Mouse (Mus musculus) brown adipose tissue, adult 24 weeks (tissue): Measurements from ENCODE around the gene Zfp169. TPM values are rescaled to one million over a fixed set of nuclear protein-coding genes. Genes with fewer than 3 reads are reported as not detected.

Experiments used
- H3K27ac ChIP-seq: fragments of 200-500 bp; replicated peaks from 2 replicates; pipeline ENCODE4 v1.5.1; 2012; ENCODE audit warnings: low read depth, mild to moderate bottlenecking, low read length
- H3K4me1 ChIP-seq: fragments of 200-500 bp; 2 replicates; pipeline ENCODE4 v1.6.1; 2012; ENCODE audit warnings: low read length, mixed read lengths; ENCODE audit not compliant: control insufficient read depth, insufficient read depth, insufficient read length
- H3K4me3 ChIP-seq: fragments of 200-500 bp; 2 replicates; pipeline ENCODE4 v1.5.1; 2012; ENCODE audit warnings: low read depth, mild to moderate bottlenecking, low read length, moderate library complexity; ENCODE audit not compliant: insufficient read depth
- polyA plus RNA-seq: library from polyadenylated mRNA; stranded (reverse); fragments of >200 nt; gene quantifications from 2 replicates; pipeline ENCODE4 v1.2.4, GENCODE M21; 2012; ENCODE audit not compliant: missing spikeins, insufficient read depth, insufficient read length

Zfp169 gene
- 0.71 and 2.9 TPM in 2 replicates for polyA plus RNA-seq

- Histone ChIP-seq H3K4me3 (peak within 1 kb of the TSS; percentile 79), H3K4me1 (peaks cover 5% of the 10 kb centered on the region), H3K27ac (no peak within 1 kb of the TSS)
Measured at GRCm38 (mm10) chr13:48513003-48513929, at the start of gene Zfp169, which contains the start of gene A830005F24Rik. Gene Zfp169 (minus strand): TSS chr13:48513451. Gene A830005F24Rik (plus strand): TSS chr13:48513570.

- Histone ChIP-seq H3K4me1 (peaks cover 3% of the 10 kb centered on the region; the same call in 1 of the 2 replicates), H3K4me3 (no peak overlapping the region), H3K27ac (no peak overlapping the region)
Measured at GRCm38 (mm10) chr13:48562336-48562735, 49.1 kb upstream of the Zfp169 start.

GRCm38 (mm10) chr13:48561481-48561880 lies 48.2 kb upstream of the Zfp169 start:
- Histone ChIP-seq H3K27ac (no peak overlapping the region), H3K4me1 (peaks cover 3% of the 10 kb centered on the region; the same call in 1 of the 2 replicates), H3K4me3 (no peak overlapping the region)

GRCm38 (mm10) chr13:48555976-48556375 lies 42.7 kb upstream of the Zfp169 start:
- Histone ChIP-seq H3K4me3 (no peak overlapping the region), H3K4me1 (peaks cover 4% of the 10 kb centered on the region; the same call in 1 of the 2 replicates), H3K27ac (no peak overlapping the region)

- peaks cover 4% of the 10 kb centered on the region; the same call in 1 of the 2 replicates for H3K4me1 ChIP-seq
- no peak overlapping the region for H3K4me3 ChIP-seq
- no peak overlapping the region for H3K27ac ChIP-seq
Measured at GRCm38 (mm10) chr13:48554552-48554951, 41.3 kb upstream of the Zfp169 start.

- no peak overlapping the region for H3K27ac ChIP-seq
- no peak overlapping the region for H3K4me3 ChIP-seq
- peaks cover 4% of the 10 kb centered on the region; the same call in 1 of the 2 replicates for H3K4me1 ChIP-seq
Measured at GRCm38 (mm10) chr13:48553511-48553910, 40.3 kb upstream of the Zfp169 start.

- Histone ChIP-seq H3K27ac (peak overlapping the region; percentile 72), H3K4me1 (peaks cover 4% of the 10 kb centered on the region; the same call in 1 of the 2 replicates), H3K4me3 (peak overlapping the region; percentile 56)
Measured at GRCm38 (mm10) chr13:48552181-48553090, 39.2 kb upstream of the Zfp169 start.

GRCm38 (mm10) chr13:48548296-48548695 lies 35.0 kb upstream of the Zfp169 start:
- no peak overlapping the region for H3K4me3 ChIP-seq
- peaks cover 9% of the 10 kb centered on the region for H3K4me1 ChIP-seq
- H3K27ac ChIP-seq, result no peak overlapping the region

GRCm38 (mm10) chr13:48547623-48548022 lies 34.4 kb upstream of the Zfp169 start:
- Histone ChIP-seq H3K27ac (no peak overlapping the region), H3K4me1 (peaks cover 5% of the 10 kb centered on the region), H3K4me3 (no peak overlapping the region)

GRCm38 (mm10) chr13:48546330-48546917 lies 33.2 kb upstream of the Zfp169 start:
- Histone ChIP-seq H3K4me3 (peak overlapping the region; percentile 93), H3K27ac (peak overlapping the region; percentile 99), H3K4me1 (peaks cover 5% of the 10 kb centered on the region)

GRCm38 (mm10) chr13:48545476-48546281 lies 32.4 kb upstream of the Zfp169 start:
- Histone ChIP-seq H3K27ac (peak overlapping the region; percentile 99), H3K4me3 (peak overlapping the region; percentile 93), H3K4me1 (peaks cover 7% of the 10 kb centered on the region)

- H3K4me3 ChIP-seq, result peak overlapping the region; percentile 87
- peak overlapping the region; percentile 98 for H3K27ac ChIP-seq
- peaks cover 13% of the 10 kb centered on the region for H3K4me1 ChIP-seq
Measured at GRCm38 (mm10) chr13:48544867-48545266, 31.6 kb upstream of the Zfp169 start.

GRCm38 (mm10) chr13:48544391-48544790 lies 31.1 kb upstream of the Zfp169 start:
- Histone ChIP-seq H3K4me3 (peak overlapping the region; percentile 38), H3K4me1 (peaks cover 13% of the 10 kb centered on the region), H3K27ac (peak overlapping the region; percentile 62; the same call in 1 of the 2 replicates)

GRCm38 (mm10) chr13:48540488-48540887 lies 27.2 kb upstream of the Zfp169 start:
- H3K4me1 ChIP-seq, result peaks cover 15% of the 10 kb centered on the region
- 0 out of 2 replicates have a peak overlapping the region, but pooled peaks have one; percentile 8 for H3K27ac ChIP-seq
- no peak overlapping the region for H3K4me3 ChIP-seq
